Mouse (Mus musculus): ENCODE measurements at regions not wholly inside any gene's neighbourhood (a gene's known extent, or its start where the extent isn't known, plus 50 kb on each side); places are given as distances from the start of the nearest gene placed in this dataset.
"Not testable (repeated sequence)": the region's sequence is repeated elsewhere in the genome, so short reads cannot be mapped to it uniquely, and the experiment has no call there.

DNA sequence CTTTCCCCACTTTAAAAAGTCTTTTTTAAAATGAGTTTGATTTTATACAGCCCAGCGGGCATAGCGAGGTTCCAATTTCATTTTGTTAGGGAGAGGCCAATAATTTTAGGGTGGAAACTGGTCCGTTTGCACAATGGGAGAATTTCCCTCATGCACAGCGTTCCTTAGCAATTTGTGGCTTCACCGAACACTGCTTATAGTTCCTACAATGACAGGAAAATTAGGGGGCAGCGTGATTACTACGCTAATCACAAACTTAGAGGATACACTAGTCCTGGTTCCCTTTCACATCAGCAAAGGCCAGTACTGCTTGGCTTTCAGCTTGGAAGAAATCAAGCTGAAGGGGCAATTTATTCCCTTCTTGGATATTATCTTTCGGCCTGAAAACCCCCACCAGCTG is 745.1 kb upstream of the Gm19410 start:
- intact Hi-C loops (cut with DNase I): no loop called here
- DNase-seq (ENCODE audit: low spot score in 2 of 2): no peak

DNA sequence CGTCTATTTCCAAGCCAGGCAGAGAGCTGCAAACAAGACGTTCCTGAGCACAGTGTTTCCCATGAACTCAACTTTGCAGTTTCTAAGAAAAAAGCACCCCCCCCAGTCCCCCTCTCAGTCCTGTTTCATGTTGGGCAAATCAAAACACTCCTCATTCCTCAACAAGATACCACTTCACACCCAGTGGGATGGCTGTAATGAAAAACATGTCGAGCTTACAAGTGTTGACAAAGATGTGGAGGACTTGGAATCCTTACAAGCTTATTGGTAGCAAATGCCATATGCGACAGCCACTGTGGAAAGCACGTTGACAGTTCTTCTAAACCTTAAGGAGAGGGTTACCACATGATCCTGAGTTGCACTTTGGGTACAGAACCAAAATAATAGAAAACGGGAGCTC is 742.9 kb upstream of the Gm19410 start:
- intact Hi-C loops (cut with DNase I): no loop called here
- DNase-seq (ENCODE audit: low spot score in 2 of 2): peak in 1 of 2 experiments; percentile 21

DNA sequence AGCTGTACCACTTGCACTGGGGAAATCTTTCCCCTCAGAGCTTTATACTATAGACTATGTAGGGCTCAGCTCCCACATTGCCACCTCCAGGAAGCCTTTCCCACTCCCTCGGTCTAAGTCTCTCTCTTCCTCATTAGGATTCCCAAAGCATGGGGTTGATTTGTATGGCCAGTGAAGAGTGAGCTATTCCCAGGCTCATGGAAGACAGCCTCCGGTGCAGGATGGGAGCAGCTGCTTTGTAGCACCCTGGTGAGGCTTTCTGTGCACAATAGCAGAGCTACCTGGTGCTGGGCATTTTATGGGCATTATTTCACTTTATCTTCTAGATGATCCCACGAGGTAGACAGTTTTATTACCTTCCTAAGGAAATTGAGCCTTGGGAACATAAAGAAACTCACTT is 717.8 kb upstream of the Gm19410 start:
- DNase-seq (ENCODE audit: low spot score in 2 of 2): no peak
- intact Hi-C loops (cut with DNase I): no loop called here

DNA sequence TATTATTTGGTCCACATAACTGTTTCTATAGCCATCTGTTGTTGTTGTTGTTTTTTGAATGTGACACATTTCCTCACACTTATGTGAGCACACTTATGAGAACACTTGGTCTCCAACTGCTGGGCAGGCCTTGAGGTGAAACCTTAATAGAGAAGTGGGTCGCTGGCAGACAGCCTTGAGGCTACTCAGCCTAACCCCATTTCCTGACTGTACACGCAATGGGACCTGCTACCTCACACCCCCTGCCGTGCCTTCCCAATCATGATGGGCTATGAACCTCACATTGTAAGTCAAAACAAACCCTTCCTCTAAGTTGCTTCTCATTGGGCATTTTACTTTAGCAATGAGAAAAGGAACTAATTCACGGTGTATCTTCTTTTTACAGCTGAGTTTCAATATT is 712.1 kb upstream of the Gm19410 start:
- DNase-seq (ENCODE audit: low spot score in 2 of 2): no peak
- intact Hi-C loops (cut with DNase I): no loop called here

DNA sequence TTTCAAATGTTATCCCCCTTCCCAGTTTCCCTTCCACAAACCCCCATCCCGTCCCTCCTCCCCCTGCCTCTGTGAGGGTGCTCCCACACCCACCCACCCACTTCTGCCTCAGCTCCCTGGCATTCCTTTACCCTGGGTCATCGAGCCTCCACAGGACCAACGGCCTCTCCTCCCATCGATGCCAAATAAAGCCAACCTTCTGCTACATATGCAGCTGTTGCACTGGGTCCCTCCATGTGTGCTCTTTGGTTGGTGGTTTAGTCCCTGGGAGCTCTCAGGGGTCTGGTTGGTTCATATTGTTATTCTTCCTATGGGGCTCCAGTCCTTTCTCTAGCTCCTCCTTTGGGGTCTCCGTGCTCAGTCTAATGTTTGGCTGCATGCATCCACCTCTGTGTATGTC is 704.5 kb upstream of the Gm19410 start:
- intact Hi-C loops (cut with DNase I): no loop called here
- DNase-seq (ENCODE audit: low spot score in 2 of 2): no peak

DNA sequence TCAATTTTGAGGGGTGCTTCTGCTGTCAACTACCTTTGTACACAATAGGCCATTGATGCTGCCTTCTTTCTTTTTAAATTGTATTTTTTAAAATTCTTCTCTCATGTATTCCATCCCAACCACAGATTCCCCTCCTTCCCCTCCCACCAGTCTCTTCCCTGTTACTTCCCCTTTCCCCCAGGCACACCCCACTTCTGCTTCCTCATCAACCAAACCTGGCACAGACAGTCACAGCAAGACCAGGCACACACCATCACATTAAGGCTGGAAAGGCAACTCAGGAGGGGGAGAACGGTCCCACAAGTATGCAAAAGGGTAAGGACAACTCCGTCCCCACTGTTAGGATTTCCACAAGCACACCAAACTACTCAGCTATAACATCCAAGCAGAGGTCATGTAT is 697.4 kb upstream of the Gm19410 start:
- intact Hi-C loops (cut with DNase I): loop anchor here (5.0 kb wide), 1 partner anchor 96 kb away; no protein-coding TSS in a partner anchor
- no peak for DNase-seq (ENCODE audit: low spot score in 2 of 2)

DNA sequence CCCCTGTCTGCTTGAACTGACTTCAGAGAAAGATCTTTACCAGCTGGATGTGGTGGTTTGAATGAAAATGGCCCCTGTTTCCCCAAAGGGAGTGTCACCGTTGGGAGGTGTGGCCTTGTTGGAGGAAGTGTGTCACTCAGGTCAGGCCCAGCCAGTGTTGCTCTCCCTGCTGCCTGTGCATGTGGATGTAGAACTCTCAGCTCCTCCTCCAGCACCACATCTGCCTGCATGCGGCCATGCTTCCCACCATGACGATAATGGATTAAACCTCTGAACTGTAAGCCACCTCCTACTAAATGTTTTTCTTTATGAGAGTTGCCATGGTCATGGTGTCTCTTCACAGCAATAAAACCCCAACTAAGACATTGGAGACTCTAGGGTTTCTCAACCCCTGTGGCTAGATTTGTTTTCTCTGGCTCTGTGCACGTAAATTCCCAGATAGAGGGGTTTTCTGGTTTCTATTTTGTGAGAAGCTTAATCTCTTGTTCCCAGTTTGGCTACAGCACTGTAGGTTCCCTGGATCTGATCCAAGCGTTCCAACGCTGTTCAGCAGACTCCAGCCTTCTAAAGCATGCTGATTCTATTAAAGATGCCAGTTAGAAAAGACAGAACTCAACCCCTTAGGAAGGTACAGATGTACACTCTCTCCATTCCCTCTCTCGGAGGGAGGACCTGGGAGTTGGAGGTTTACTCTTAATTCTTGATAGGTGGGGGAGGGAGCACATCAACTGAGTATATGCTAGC is 695.2 kb upstream of the Gm19410 start:
- intact Hi-C loops (cut with DNase I): no loop called here
- peak; percentile 56 to 63 for DNase-seq (ENCODE audit: low spot score in 2 of 2)

DNA sequence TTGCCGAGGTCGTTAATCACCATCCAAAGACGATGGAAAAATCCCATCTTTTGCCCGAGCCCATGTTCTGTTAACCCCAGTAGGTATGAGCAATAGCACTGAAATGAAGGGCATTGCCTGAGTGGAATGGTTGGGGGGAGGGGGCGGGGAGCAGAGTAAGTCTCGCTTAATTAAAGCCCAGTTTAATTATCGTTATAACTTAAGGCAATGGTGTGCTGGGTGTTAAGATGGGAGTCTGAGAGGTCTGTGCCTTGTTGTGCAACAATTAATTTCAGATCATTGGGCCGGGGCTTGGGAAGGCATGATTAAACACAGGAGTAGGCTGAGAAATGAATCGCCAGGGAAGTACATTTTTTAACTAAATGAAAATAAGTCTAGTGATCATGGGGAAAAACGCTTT is 689.6 kb upstream of the Gm19410 start:
- intact Hi-C loops (cut with DNase I): no loop called here
- no peak for DNase-seq (ENCODE audit: low spot score in 2 of 2)

DNA sequence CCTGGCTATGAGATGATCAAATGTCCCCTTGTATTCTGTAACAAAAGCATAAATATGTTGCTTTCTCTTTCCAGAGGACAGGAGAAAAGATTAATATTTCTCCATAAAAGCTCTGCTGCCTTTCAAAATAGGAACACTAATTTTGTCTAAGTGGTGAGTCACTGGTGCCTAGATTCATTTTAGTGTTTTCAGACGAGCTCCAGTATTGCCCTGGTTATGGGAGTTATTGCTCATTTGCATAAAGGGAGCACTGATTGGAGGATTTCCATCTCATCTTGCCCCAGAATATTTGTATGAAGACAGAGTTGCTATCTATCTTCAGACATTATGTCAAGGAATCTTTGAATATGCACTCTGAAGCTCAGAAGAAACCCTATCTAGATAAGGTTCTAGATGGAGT is 682.4 kb upstream of the Gm19410 start:
- intact Hi-C loops (cut with DNase I): no loop called here

DNA sequence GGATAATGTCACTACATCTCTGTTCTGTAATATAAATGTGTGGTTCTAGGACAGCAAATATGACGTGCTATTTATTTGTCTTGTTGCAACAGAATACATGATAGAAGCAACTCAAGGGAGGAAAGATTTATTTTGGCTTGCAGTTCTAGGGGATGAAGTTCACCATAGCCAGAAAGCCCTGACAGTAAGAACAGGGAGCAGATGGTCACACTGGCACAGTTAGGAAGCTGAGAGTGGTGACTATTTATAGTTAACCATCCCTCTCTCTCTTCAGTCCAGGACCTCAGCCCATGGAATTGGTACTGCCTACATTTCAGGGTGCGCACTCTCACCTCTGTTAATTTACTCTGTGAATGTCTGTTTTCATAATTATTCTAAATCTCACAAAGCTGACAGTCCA is 678.5 kb upstream of the Gm19410 start:
- DNase-seq (ENCODE audit: low spot score in 2 of 2): no peak
- intact Hi-C loops (cut with DNase I): no loop called here

More for the DNA sequence above, 682.4 kb upstream of the Gm19410 start:
- peak in 1 of 2 experiments; percentile 62 for DNase-seq (ENCODE audit: low spot score in 2 of 2)

DNA sequence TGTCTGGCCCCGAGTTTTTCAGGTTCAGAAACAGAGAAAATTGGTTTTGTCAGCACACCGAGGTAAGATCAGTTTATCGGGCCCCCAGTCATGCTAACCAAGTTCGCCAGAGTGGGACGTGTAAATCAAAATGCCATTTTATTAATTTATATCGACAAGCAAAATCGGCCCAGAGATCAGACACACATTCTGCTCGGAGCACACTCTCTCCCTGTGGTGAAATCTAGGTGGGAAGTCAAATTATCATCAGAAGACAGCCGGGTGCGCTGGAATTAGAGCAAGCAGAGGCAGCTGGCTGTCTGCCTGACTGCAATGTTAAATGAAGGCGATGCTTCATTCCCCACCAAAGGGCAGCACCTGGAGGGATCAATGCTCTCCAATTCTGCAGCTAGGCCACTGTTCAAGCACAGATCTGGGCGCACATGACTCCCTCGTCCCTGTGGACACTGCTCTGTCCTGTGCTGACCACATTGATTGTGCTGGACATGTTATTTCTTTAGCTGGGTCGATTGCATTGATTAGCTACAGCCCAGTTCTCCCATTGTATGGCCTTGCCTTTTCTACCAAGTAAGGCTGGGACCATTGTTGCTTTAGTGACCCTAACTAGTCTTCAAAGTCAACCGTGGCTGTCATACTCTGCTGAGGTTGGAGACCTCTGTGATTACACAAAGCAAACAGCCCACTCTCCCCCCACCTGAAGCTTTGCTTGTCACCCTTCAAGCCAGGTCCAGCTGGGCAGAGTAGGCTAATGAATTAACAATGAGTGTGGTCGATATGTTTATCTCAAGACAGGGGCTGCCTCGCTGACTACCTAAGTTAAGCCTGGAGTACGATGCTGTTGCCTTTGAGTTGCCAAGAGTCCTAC is 677.0 kb upstream of the Gm19410 start:
- intact Hi-C loops (cut with DNase I): no loop called here
- DNase-seq (ENCODE audit: low spot score in 2 of 2): no peak

DNA sequence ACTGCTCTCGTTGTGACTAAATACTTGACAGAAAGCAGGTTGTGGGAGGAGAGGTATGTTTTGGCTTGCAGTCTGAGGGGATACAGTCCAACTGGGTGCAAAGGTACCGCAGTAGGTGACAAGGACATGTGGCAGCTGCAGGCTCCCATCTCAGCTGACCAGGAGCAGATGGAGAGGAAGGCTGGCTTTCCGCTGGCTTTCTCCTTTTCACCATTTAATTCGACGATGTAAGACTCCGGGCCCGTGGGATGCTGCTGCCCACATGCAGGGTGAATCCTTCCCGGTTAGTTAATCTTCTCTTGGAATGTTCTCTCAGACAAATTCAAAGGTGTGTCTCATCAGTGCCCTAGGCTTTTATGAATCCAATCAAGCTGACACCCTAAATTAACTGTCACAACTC is 676.1 kb upstream of the Gm19410 start:
- intact Hi-C loops (cut with DNase I): no loop called here
- peak in 1 of 2 experiments; percentile 61 for DNase-seq (ENCODE audit: low spot score in 2 of 2)

DNA sequence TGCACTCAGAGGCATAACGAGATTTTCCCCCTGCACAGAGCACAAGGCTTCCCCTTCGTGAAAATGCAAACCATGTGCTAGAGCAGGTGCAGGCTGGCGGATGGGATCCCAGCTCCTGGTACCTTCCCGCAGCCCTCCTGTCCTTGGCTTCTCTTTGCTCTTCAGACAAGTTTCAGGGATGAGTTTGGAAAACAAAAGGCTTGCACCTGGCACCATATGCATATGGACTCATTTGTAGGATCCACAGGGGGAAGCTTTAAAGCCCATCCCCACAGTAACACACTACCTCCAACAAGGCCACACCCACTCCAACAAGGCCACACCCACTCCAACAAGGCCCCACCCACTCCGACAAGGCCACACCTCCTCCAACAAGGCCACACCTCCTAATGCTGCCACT is 663.9 kb upstream of the Gm19410 start:
- DNase-seq (ENCODE audit: low spot score in 2 of 2): no peak
- intact Hi-C loops (cut with DNase I): no loop called here

DNA sequence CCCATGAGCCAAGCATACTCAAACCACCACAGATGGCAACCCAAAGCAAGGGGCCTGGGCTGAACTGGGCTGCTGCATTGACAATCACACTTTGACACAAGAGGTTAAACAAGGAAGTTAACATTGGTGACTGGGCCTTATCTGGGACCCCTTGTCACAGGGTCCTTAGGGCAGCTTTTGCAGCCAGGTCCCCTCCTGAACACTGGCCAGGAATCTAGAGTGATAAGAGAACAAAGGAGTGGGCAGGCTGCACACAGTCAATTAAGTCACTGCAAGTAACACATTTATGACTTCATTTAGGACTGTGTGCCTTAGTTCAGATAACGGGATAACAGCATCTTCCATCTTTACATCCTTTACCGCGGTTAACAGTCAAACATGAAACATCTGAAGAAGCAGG is 663.5 kb upstream of the Gm19410 start:
- DNase-seq (ENCODE audit: low spot score in 2 of 2); intact Hi-C loops (cut with DNase I): not testable (repeated sequence)

DNA sequence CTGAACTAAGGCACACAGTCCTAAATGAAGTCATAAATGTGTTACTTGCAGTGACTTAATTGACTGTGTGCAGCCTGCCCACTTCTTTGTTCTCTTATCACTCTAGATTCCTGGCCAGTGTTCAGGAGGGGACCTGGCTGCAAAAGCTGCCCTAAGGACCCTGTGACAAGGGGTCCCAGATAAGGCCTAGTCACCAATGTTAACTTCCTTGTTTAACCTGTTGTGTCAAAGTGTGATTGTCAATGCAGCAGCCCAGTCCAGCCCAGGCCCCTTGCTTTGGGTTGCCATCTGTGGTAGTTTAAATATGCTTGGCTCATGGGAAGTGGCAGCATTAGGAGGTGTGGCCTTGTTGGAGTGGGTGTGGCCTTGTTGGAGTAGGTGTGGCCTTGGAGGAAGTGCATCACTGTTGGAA is 661.1 kb upstream of the Gm19410 start:
- intact Hi-C loops (cut with DNase I); DNase-seq (ENCODE audit: low spot score in 2 of 2): not testable (repeated sequence)

DNA sequence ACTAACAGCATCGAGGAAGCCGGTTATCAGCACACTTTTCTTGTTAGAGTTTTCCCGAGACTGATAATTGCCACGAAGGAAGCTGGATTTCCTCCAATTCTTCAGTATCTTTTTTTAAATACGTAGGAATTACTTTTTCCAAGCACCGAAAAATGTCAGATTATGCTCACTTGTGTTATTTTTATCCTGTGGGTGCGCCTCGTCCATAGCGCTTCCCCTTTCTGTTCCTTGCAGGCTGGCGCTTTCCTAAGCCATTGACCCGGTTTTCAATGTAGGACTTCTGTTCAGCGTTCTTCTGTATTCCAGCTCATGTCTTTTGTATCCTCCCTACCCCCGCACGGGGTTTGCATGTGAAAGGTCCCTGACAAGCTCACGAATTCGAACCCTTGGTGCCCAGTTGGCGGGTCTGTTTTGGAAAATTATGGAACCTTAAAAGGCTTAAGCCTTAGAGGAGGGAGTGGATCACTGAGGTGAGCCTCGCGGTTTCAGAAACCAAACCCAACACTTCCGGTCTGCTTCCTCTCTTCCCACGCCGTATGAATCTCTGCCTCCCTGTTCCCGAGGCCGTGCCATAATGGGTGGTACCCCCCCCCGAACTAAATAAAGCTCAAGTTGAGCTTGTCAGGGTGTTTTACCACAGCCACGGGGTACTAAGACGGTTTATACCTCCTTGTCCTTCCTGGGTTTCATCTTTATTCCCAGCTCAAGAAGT is 655.9 kb upstream of the Gm19410 start:
- intact Hi-C loops (cut with DNase I): no loop called here
- DNase-seq (ENCODE audit: low spot score in 2 of 2): peak in 1 of 2 experiments; percentile 50

DNA sequence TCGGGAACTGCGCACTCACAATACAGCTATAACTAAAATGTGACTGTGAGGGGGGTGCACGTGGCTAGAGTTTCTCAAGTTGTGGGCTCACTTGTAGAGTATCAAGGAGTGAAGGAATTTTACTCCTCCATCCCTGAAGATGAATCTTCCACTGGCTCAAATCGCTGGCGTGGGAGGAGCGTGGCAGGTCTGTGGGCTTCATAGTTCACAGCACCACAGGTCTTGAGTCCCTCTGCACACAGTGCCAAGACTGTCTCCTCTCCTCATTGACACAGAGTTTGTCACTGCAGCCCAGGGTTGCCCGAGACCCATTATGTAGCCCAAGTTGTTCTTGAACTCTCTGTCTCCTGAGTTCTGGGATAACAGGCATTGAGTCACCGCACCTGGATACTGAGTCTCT is 655.3 kb upstream of the Gm19410 start:
- intact Hi-C loops (cut with DNase I): no loop called here
- peak in 1 of 2 experiments; percentile 16 for DNase-seq (ENCODE audit: low spot score in 2 of 2)

DNA sequence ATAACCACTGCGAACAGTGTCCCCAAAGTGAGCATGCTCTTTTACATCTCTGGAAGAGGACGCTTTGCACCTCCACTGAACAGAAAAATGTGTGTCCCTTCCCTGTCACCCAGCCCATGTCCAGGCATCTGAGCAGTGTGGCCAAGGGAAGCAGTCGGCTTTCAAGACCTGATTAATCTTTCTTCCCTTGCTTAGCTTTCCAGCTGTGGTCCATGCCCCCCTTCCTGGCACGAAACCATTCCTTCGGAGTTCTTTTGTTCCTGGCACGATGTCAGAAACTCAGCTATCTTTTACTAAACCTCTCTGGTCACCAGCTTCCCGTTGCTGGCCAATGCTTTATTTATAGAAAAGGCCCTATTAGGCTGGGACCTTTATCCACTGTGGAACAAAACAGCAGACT is 654.5 kb upstream of the Gm19410 start:
- DNase-seq (ENCODE audit: low spot score in 2 of 2): no peak
- intact Hi-C loops (cut with DNase I): no loop called here

DNA sequence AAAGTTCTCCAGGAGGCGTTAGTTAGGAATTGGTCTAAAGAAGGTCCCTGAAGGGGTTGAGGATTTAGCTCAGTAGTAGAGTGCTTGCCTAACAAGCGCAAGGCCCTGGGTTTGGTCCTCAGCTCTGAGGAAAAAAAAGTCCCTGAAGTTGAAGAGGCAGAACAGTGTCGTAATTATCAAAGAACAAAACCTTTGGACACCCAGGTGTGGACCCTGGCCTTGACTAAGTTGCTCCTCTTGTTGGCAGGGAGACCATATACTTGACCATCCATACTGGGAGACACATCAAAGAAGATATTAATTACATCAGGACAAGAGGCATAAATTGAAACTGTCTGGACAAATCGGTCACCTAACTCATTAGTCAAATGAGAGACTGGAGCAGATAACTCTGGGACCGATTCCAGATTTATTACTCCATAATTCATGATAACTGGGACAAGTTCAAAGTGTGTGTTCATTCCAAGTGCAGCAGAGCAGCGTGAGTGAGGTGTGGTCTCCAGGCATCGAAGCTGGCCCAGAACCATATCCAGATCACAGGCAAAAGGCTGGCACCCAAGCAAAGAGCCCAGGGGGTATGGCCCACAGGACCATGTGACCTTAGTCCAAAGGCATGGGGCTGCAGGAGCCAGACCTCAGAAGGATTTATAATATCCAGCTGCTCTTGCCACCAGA is 652.9 kb upstream of the Gm19410 start:
- no peak for DNase-seq (ENCODE audit: low spot score in 2 of 2)
- intact Hi-C loops (cut with DNase I): no loop called here

DNA sequence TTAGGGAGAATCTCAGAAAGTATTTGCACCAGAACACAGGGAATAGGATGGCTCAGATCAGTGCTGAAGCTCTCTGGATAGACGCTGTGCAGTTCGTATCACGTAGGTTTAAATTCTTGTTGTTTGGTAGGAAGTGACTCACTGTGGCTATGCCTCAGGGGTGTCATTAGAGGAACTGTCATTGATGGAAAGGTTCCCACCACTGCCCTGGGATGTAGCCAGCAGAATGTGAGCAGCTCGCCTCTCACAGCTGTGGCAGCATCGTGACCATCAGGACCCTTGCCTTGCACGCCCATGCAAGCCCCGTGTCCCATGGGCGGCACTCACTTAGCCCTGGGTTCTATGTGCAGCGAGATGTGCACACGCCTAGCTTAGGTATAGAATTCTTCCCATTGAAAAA is 651.6 kb upstream of the Gm19410 start:
- DNase-seq (ENCODE audit: low spot score in 2 of 2): no peak
- intact Hi-C loops (cut with DNase I): no loop called here
